Mouse (Mus musculus) WW6 (cell line): Measurements from ENCODE around the gene Rnh1.

Experiments
- DNase-seq: peaks from one replicate; pipeline ENCODE4 v3.0.0-alpha.2; 2013; ENCODE audit warnings: low read depth, low spot score

Rnh1 gene

GRCm38 (mm10) chr7:141167901-141168517 is 4.6 kb downstream of the Rnh1 start:
- no peak for DNase-seq

- DNase-seq, result no peak
Measured at GRCm38 (mm10) chr7:141164850-141165249, 7.8 kb downstream of the Rnh1 start.

- DNase-seq, result no peak
Measured at GRCm38 (mm10) chr7:141164397-141164796, 8.3 kb downstream of the Rnh1 start.

- DNase-seq, result no peak
Measured at GRCm38 (mm10) chr7:141155362-141155761, 17.3 kb downstream of the Rnh1 start.

- DNase-seq, result peak; percentile 73
Measured at GRCm38 (mm10) chr7:141148639-141149038, 24.0 kb downstream of the Rnh1 start.

GRCm38 (mm10) chr7:141147044-141147443 is 25.6 kb downstream of the Rnh1 start:
- DNase-seq, result no peak

GRCm38 (mm10) chr7:141146043-141146595 is 26.5 kb downstream of the Rnh1 start:
- no peak for DNase-seq

GRCm38 (mm10) chr7:141145403-141145802 is 27.3 kb downstream of the Rnh1 start:
- no peak for DNase-seq

- no peak for DNase-seq
Measured at GRCm38 (mm10) chr7:141144650-141145049, 28.0 kb downstream of the Rnh1 start.

GRCm38 (mm10) chr7:141143861-141144260 is 28.8 kb downstream of the Rnh1 start:
- no peak for DNase-seq

GRCm38 (mm10) chr7:141143112-141143511 is 29.5 kb downstream of the Rnh1 start:
- DNase-seq, result no peak

- DNase-seq, result no peak
Measured at GRCm38 (mm10) chr7:141141326-141141725, 31.3 kb downstream of the Rnh1 start.

GRCm38 (mm10) chr7:141131904-141132755 is 40.5 kb downstream of the Rnh1 start:
- no peak for DNase-seq

- peak; percentile 87 for DNase-seq
Measured at GRCm38 (mm10) chr7:141131024-141131820, 41.4 kb downstream of the Rnh1 start.

GRCm38 (mm10) chr7:141123517-141123856 is 49.2 kb downstream of the Rnh1 start:
- DNase-seq, result no peak

- DNase-seq, result peak; percentile 99
Measured at GRCm38 (mm10) chr7:141122689-141123516, 49.8 kb downstream of the Rnh1 start.

GRCm38 (mm10) chr7:141122245-141122644 is 50.4 kb downstream of the Rnh1 start, which contains the start of gene Ptdss2:
Ptdss2 (plus strand) TSS chr7:141122382.
- DNase-seq, result peak; percentile 65

- no peak for DNase-seq
Measured at GRCm38 (mm10) chr7:141121051-141121531, 51.6 kb downstream of the Rnh1 start.

GRCm38 (mm10) chr7:141120605-141121004 is 52.1 kb downstream of the Rnh1 start:
- no peak for DNase-seq

- DNase-seq, result no peak
Measured at GRCm38 (mm10) chr7:141119487-141119886, 53.2 kb downstream of the Rnh1 start.

- DNase-seq, result peak; percentile 33
Measured at GRCm38 (mm10) chr7:141117636-141118035, 55.0 kb downstream of the Rnh1 start, which contains the start of gene Ano9. Ano9 (minus strand) TSS chr7:141117806.
